Mouse (Mus musculus): Measurements from ENCODE around the gene Gpr162.

The Gpr162 gene

GRCm38 (mm10) chr6:124881821-124882220 lies 18.0 kb upstream of the Gpr162 start:
- in situ Hi-C loops (cut with MseI, MboI), result no loop called here

- in situ Hi-C loops (cut with MseI, MboI), result no loop called here
These were observed 15.6 kb upstream of the Gpr162 start for GRCm38 (mm10) chr6:124879390-124879789.

- in situ Hi-C loops (cut with MseI, MboI), result no loop called here
These were observed 10.6 kb upstream of the Gpr162 start for GRCm38 (mm10) chr6:124874348-124874747.

GRCm38 (mm10) chr6:124866560-124866959 lies 2.8 kb upstream of the Gpr162 start:
- in situ Hi-C loops (cut with MseI, MboI), result no loop called here

- in situ Hi-C loops (cut with MseI, MboI), result no loop called here
These were observed 2.1 kb upstream of the Gpr162 start for GRCm38 (mm10) chr6:124865766-124866362.

- in situ Hi-C loops (cut with MseI, MboI), result no loop called here
These were observed 592 bp downstream of the Gpr162 start for GRCm38 (mm10) chr6:124863125-124863657.

GRCm38 (mm10) chr6:124862406-124863124 lies 1.2 kb downstream of the Gpr162 start:
- in situ Hi-C loops (cut with MseI, MboI), result no loop called here

- in situ Hi-C loops (cut with MseI, MboI), result no loop called here
These were observed 2.0 kb downstream of the Gpr162 start for GRCm38 (mm10) chr6:124861802-124862201.

- in situ Hi-C loops (cut with MseI, MboI), result no loop called here
These were observed 2.5 kb downstream of the Gpr162 start for GRCm38 (mm10) chr6:124861266-124861665.

GRCm38 (mm10) chr6:124860511-124860910 lies 3.3 kb downstream of the Gpr162 start:
- in situ Hi-C loops (cut with MseI, MboI), result no loop called here

- in situ Hi-C loops (cut with MseI, MboI), result no loop called here
These were observed 4.1 kb downstream of the Gpr162 start for GRCm38 (mm10) chr6:124859725-124860124.

- in situ Hi-C loops (cut with MseI, MboI), result no loop called here
These were observed 5.0 kb downstream of the Gpr162 start for GRCm38 (mm10) chr6:124858561-124859318.

- in situ Hi-C loops (cut with MseI, MboI), result no loop called here
These were observed 5.8 kb downstream of the Gpr162 start for GRCm38 (mm10) chr6:124857840-124858530.

- in situ Hi-C loops (cut with MseI, MboI), result no loop called here
These were observed 6.6 kb downstream of the Gpr162 start, which contains the start of gene P3h3 for GRCm38 (mm10) chr6:124856916-124857839. Gene P3h3, minus strand, starts transcription at chr6:124857752.

GRCm38 (mm10) chr6:124856321-124856720 lies 7.5 kb downstream of the Gpr162 start:
- in situ Hi-C loops (cut with MseI, MboI), result no loop called here

- in situ Hi-C loops (cut with MseI, MboI), result no loop called here
These were observed 9.1 kb downstream of the Gpr162 start for GRCm38 (mm10) chr6:124854647-124855046.

GRCm38 (mm10) chr6:124850535-124850934 lies 13.2 kb downstream of the Gpr162 start:
- in situ Hi-C loops (cut with MseI, MboI), result no loop called here

- in situ Hi-C loops (cut with MseI, MboI), result no loop called here
These were observed 16.5 kb downstream of the Gpr162 start for GRCm38 (mm10) chr6:124847305-124847704.

GRCm38 (mm10) chr6:124840241-124841167 lies 23.3 kb downstream of the Gpr162 start, which contains the start of gene Gnb3:
Gene Gnb3, minus strand, starts transcription at chr6:124840275.
- in situ Hi-C loops (cut with MseI, MboI), result no loop called here
